Mouse (Mus musculus) heart, adult 2 months (tissue): ENCODE measurements around the gene Rreb1. TPM values are rescaled to one million over a fixed set of nuclear protein-coding genes. Genes with fewer than 3 reads are reported as not detected.

Source experiments
- DNase-seq, 2 experiments: peaks; one replicate each; pipeline ENCODE4 v3.0.0; 2021
- H3K27ac ChIP-seq: fragments of 200-600 bp; 2 replicates; pipeline ENCODE4 v1.8.1; 2022
- H3K27me3 ChIP-seq: fragments of 200-500 bp; 2 replicates; pipeline ENCODE4 v1.6.1; 2012; ENCODE audit warnings: mild to moderate bottlenecking, low read length, inconsistent platforms, mixed read lengths; ENCODE audit not compliant: control insufficient read depth, insufficient read depth
- H3K36me3 ChIP-seq: fragments of 200-500 bp; 2 replicates; pipeline ENCODE4 v1.6.1; 2012; ENCODE audit warnings: low read length, inconsistent platforms; ENCODE audit not compliant: control insufficient read depth, insufficient read depth
- H3K4me1 ChIP-seq: fragments of 200-500 bp; 2 replicates; pipeline ENCODE4 v1.6.1; 2011; ENCODE audit warnings: low read length; ENCODE audit not compliant: control insufficient read depth, insufficient read depth
- H3K4me3 ChIP-seq: fragments of 200-600 bp; 2 replicates; pipeline ENCODE4 v1.8.1; 2022
- H3K79me2 ChIP-seq: fragments of 200-500 bp; replicated peaks from 2 replicates; pipeline ENCODE4 v1.6.1; 2012; ENCODE audit warnings: mild to moderate bottlenecking, inconsistent platforms, low read length, moderate library complexity, mixed read lengths; ENCODE audit not compliant: control insufficient read depth, insufficient read depth
- H3K9ac ChIP-seq: fragments of 200-500 bp; 2 replicates; pipeline ENCODE4 v1.6.1; 2012; ENCODE audit warnings: low read depth, mild to moderate bottlenecking, control low read depth, inconsistent platforms, low read length, mixed read lengths
- CTCF ChIP-seq: fragments of 200-600 bp; IDR thresholded peaks from 2 replicates; pipeline ENCODE4 v1.8.1; 2022; ENCODE audit warnings: antibody characterized with exemption, mild to moderate bottlenecking, moderate library complexity
- EP300 ChIP-seq: fragments of 200-500 bp; IDR thresholded peaks from 2 replicates; pipeline ENCODE4 v1.6.1; 2011; ENCODE audit warnings: low read depth, low read length, control low read depth; ENCODE audit not compliant: insufficient read depth
- POLR2A ChIP-seq: fragments of 200-500 bp; IDR thresholded peaks from 2 replicates; pipeline ENCODE4 v1.6.1; 2011; ENCODE audit warnings: mild to moderate bottlenecking, low read depth, low read length, control low read depth; ENCODE audit not compliant: insufficient read depth
- WGBS: fragments of 180-500 bp; shearing (Covaris S2); methylation state at CpG from one replicate; pipeline ENCODE4 v1.1.7; 2018; 5-methylcytosine and 5-hydroxymethylcytosine counted together
- intact Hi-C: fragments of 180-260 bp; cut with DNase I; formaldehyde crosslinking; loops from one replicate; pipeline ENCODE4 v1.15.1; 2025
- polyA plus RNA-seq: library from polyadenylated mRNA; depleted of rRNA; stranded (reverse); fragments of >200 nt; gene quantifications from 2 replicates; pipeline ENCODE4 v1.2.3, GENCODE M21; 2012
- total RNA-seq, 2 experiments: library from RNA; stranded (reverse); gene quantifications; 2 replicates each; pipeline ENCODE4 v1.2.3; 2021

Rreb1 gene
- total and polyA plus RNA-seq, 3 experiments, result 12.8 to 57.5 (median 34.3) TPM

GRCm38 (mm10) chr13:37843241-37843640 lies 65.0 kb downstream of the Rreb1 start:
- Histone ChIP-seq H3K27ac (no peak overlapping the region), H3K4me3 (no peak overlapping the region), H3K9ac (no peak overlapping the region), H3K36me3 (peaks cover 7% of the 10 kb centered on the region), H3K79me2 (peaks cover 24% of the 10 kb centered on the region), H3K4me1 (peaks cover 17% of the 10 kb centered on the region), H3K27me3 (no peaks in the 10 kb centered on the region)
- WGBS, result 76% methylated on average over 7 of the region's 7 CpGs
- intact Hi-C loops, result no loop called here
- no peak for TF ChIP-seq POLR2A
- TF ChIP-seq CTCF, result no peak
- no peak for TF ChIP-seq EP300
- no peak for DNase-seq

GRCm38 (mm10) chr13:37843844-37844243 lies 65.6 kb downstream of the Rreb1 start:
- TF ChIP-seq EP300 (no peak), POLR2A (no peak), CTCF (no peak)
- WGBS, result 47% methylated on average over 10 of the region's 10 CpGs
- no peak overlapping the region; the same call in 1 of the 2 replicates for H3K27ac ChIP-seq
- no peaks in the 10 kb centered on the region for H3K27me3 ChIP-seq
- H3K4me3 ChIP-seq, result no peak overlapping the region
- peaks cover 23% of the 10 kb centered on the region for H3K79me2 ChIP-seq
- peaks cover 17% of the 10 kb centered on the region for H3K4me1 ChIP-seq
- no peak overlapping the region for H3K9ac ChIP-seq
- peaks cover 7% of the 10 kb centered on the region for H3K36me3 ChIP-seq
- intact Hi-C loops, result no loop called here
- peak in 1 of 2 experiments; percentile 57 for DNase-seq

GRCm38 (mm10) chr13:37845156-37845555 lies 67.0 kb downstream of the Rreb1 start:
- Histone ChIP-seq H3K9ac (no peak overlapping the region), H3K36me3 (peaks cover 7% of the 10 kb centered on the region), H3K4me3 (no peak overlapping the region), H3K4me1 (peaks cover 17% of the 10 kb centered on the region), H3K27me3 (no peaks in the 10 kb centered on the region), H3K27ac (no peak overlapping the region; the same call in none of the 2 replicates), H3K79me2 (peaks cover 20% of the 10 kb centered on the region)
- TF ChIP-seq EP300, result no peak
- no peak for TF ChIP-seq CTCF
- no peak for TF ChIP-seq POLR2A
- intact Hi-C loops, result no loop called here
- 64% methylated on average over 3 of the region's 3 CpGs for WGBS
- DNase-seq, result no peak

GRCm38 (mm10) chr13:37845641-37846040 lies 67.4 kb downstream of the Rreb1 start:
- TF ChIP-seq CTCF (no peak), POLR2A (no peak), EP300 (no peak)
- H3K9ac ChIP-seq, result no peak overlapping the region
- intact Hi-C loops, result no loop called here
- H3K79me2 ChIP-seq, result peaks cover 20% of the 10 kb centered on the region
- no peak overlapping the region; the same call in none of the 2 replicates for H3K27ac ChIP-seq
- peaks cover 7% of the 10 kb centered on the region for H3K36me3 ChIP-seq
- H3K4me3 ChIP-seq, result no peak overlapping the region
- WGBS, result 47% methylated on average over 7 of the region's 7 CpGs
- H3K27me3 ChIP-seq, result no peaks in the 10 kb centered on the region
- no peak for DNase-seq
- H3K4me1 ChIP-seq, result peaks cover 17% of the 10 kb centered on the region

GRCm38 (mm10) chr13:37846507-37846906 lies 68.3 kb downstream of the Rreb1 start:
- intact Hi-C loops, result no loop called here
- Histone ChIP-seq H3K4me1 (peaks cover 17% of the 10 kb centered on the region), H3K4me3 (no peak overlapping the region), H3K27me3 (no peaks in the 10 kb centered on the region), H3K9ac (no peak overlapping the region), H3K79me2 (peaks cover 15% of the 10 kb centered on the region), H3K36me3 (peaks cover 7% of the 10 kb centered on the region), H3K27ac (no peak overlapping the region)
- TF ChIP-seq EP300 (no peak), CTCF (no peak), POLR2A (no peak)
- WGBS, result 76% methylated on average over 11 of the region's 11 CpGs
- no peak for DNase-seq

GRCm38 (mm10) chr13:37846962-37847570 lies 68.9 kb downstream of the Rreb1 start:
- Histone ChIP-seq H3K9ac (no peak overlapping the region; the same call in 1 of the 2 replicates), H3K4me3 (no peak overlapping the region), H3K27me3 (no peaks in the 10 kb centered on the region), H3K36me3 (peaks cover 7% of the 10 kb centered on the region), H3K27ac (peak overlapping the region; percentile 49; the same call in 1 of the 2 replicates), H3K4me1 (peaks cover 16% of the 10 kb centered on the region), H3K79me2 (peaks cover 14% of the 10 kb centered on the region)
- DNase-seq, result no peak
- TF ChIP-seq EP300, result 0 out of 2 replicates have a peak, but pooled peaks have one; percentile 2
- TF ChIP-seq POLR2A, result no peak
- 67% methylated on average over 9 of the region's 9 CpGs for WGBS
- intact Hi-C loops, result no loop called here
